Mouse (Mus musculus) cerebellum, adult 11 months (tissue): ENCODE data around the gene Smarca4.

Source experiments
- DNase-seq: peaks from one replicate; pipeline ENCODE4 v3.0.0; 2022

Gene Smarca4

DNA sequence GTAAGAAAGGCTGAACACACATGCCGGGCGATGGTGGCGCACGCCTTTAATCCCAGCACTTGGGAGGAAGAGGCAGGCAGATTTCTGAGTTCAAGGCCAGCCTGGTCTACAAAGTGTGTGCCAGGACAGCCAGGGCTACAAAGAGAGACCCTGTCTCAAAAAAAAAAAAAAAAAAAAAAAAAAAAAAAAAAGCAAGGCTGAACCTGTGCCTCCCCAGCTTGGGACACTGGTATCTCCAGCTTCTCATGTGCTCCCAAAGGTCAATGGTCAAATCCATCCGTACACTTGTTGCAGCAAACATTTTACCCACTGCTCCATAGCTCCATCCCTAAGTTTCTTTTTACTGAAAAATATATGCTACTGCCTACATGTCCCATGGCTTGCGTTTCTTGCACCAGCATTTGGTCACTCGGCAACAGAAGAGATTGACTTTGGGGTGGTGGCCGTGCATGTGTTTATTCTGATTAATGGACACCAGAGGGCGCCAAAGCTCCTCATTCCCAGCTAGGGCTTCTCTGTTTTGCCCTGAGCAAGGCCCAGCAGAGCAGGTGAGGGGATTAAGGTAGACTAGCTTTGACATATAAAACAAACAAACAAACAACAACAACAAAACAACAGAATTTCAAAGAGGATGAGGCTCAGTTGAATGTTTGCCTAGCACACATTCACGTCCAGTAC, 14.1 kb upstream of the Smarca4 start:
- peak; percentile 71 for DNase-seq

DNA sequence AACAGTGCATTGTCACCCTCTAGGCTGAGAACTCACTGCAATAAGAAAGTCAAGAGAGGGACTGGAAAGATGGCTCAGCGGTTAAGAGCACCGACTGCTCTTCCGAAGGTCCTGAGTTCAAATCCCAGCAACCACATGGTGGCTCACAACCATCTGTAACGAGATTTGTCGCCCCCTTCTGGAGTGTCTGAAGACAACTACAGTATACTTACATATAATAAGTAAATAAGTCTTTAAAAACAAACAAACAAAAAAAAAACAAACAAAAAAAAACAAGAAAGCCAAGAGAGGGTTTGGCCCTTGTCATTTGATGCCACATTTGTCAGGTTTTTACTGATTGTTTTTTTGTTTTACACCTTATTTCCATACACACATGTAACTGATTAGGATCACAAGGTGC, 11.8 kb upstream of the Smarca4 start:
- DNase-seq = no peak

DNA sequence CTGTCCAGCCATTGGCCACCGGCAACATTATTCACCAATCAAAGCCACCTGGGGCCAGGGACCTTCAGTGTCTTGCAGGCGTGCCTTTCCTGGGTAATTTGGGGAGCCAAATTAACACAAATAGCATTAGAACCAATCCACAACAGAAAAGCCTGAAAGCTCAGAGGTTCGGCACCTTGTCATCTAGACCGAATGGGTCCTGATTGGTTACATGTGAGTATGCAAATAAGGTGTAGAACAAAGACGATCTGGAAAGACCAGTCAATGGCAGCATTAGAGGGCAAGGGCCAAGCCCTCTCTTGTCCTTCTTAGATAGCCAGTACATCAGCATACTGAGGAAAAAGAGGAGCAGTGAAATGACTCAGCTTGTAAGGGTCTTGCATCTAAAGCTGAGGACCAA, 10.1 kb upstream of the Smarca4 start:
- no peak for DNase-seq

DNA sequence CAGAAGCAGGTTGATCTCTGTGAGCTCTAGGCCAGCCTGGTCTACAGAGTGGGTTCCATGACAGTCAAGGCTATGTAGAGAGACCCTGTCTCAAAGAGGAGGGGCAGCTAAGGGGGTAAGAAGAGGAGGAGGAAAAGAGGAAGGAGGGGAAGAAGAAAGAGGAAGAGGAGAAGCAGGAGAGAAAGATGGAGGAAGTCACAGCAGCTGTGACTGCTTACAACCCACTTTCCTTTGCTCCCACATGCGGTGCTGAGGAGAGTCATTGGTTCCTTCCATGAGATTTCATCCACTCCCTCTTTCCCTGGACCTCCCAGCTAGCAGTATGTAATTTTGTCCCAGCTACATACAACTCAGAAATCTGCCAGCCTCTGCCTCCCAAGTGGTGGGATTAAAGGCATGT, 9.3 kb upstream of the Smarca4 start:
- no peak for DNase-seq

DNA sequence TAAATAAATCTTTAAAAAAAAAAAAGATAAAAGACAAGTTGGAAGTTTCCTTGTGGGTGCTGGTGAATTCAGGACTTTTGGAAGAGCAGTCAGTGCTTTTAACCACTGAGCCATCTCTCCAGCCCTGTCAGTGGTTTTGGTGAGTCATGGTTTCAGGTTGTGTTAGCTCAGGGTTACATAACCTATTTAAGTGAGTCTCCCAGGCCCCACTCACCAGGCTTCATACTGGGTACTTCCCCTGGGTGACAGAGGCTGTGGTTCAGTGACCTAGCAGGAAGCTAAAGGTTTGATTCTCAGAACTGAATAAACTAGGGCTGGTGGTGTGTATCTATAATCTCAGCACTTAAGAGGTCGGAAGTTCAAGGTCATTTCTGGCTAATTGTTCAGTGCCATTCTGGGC, 6.1 kb upstream of the Smarca4 start:
- no peak for DNase-seq

DNA sequence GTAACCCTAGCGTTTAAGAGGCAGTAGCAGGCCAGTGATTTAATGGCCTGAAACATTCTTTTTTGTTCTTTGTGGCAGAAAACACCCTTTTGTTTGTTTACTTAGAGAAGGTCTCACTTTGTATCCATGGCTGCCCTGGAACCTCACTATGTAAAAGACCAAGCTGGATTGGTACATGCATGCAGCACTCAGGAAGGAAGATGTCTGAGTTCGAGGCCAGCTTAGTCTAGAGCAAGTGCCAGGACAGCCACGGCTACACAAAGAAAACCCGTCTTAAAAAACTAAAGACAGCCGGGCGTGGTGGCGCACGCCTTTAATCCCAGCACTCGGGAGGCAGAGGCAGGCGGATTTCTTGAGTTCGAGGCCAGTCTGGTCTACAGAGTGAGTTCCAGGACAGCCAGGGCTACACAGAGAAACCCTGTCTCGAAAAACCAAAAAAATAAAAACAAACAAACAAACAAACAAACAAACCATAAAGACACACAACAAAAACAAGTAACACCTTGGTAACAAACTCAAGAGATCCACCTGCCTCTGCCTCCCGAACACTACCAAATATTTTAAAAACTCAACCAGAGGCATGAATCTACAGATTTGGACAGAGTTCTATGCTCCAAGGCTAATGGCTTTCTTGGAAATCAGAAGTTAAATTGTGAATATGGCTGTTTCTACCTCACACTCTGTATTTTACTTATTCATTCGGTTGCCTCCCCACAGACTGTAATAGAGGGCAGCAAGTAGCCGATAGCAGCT, 929 bp upstream of the Smarca4 start:
- DNase-seq = no peak

DNA sequence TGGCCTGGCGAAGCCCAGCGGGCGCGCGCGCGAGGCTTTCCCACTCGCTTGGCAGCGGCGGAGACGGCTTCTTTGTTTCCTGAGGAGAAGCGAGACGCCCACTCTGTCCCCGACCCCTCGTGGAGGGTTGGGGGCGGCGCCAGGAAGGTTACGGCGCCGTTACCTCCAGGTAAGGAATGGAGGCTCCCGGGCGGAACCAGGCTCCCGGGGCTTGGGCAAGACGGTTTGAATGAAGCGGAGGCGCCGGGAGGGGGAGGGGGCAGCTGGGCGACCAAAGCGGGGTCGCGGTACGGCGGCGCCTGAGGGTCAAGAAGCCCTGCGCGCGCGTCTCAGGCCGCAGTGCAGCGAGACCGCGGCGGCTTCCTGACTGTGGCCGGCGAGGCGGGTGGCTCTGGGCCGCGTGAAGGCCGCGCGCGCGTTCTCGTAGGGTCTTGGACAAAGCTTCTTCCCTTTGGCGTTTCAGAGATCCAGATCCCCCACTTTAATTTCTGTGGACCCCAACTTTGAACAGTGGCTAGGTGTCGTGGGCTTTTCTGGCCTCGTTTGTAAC, 338 bp downstream of the Smarca4 start:
- peak; percentile 85 for DNase-seq

DNA sequence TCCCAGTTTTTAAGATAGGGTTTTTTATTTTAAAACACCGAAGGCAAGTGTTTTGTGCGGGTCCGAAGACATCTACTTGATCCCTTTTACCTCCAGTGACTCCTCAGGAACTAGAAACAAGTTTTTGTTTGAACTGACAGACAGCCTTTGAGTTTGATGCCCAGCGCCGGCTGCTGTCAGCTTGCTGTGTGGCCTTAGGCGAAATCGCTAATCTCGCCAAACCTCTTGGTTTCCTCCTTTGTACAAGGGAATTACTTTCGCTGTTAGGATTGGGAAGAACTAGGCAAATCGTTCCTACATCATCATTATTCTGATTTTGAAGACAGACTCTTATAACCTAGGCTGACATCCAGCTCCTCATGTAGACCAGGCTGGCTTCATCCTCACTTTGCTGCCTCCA, 1.1 kb downstream of the Smarca4 start:
- no peak for DNase-seq

DNA sequence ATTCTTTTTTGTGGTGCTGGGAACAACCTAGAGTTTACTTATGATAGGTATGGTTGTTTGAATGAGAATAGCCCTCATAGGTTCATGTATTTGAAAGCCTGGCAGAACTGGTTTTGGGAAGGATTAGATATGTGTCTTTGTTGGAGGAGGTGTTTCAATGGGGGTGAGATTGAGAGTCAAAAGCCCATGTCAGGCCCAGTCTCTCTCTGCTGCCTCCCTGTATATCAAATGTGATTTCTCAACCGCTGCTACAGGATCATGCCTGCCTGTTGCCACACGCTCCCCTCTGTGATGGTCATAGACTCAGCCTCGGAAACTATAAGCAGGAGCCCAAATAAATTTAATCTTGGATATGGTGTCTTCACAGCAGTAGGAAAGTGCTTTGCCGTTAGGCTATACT, 4.3 kb downstream of the Smarca4 start:
- DNase-seq = no peak

DNA sequence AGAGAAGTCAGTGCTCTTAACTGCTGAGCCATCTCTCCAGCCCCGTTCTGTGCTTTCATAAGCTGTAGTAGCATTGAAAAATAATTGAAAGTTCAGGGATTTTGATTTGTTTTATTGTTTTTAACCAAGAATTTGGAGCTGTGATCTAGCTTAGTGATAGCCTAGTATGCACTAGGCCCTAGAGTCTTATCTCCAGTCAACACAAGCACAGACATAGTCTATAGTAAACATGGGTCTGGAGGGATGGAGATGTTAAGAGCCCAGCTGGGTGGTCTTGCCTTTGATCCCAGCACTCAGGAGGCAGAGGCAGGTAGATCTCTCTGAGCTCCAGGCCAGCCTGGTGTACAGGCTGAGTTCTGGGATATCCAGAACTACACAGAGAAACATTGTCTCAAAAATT, 6.7 kb downstream of the Smarca4 start:
- no peak for DNase-seq

DNA sequence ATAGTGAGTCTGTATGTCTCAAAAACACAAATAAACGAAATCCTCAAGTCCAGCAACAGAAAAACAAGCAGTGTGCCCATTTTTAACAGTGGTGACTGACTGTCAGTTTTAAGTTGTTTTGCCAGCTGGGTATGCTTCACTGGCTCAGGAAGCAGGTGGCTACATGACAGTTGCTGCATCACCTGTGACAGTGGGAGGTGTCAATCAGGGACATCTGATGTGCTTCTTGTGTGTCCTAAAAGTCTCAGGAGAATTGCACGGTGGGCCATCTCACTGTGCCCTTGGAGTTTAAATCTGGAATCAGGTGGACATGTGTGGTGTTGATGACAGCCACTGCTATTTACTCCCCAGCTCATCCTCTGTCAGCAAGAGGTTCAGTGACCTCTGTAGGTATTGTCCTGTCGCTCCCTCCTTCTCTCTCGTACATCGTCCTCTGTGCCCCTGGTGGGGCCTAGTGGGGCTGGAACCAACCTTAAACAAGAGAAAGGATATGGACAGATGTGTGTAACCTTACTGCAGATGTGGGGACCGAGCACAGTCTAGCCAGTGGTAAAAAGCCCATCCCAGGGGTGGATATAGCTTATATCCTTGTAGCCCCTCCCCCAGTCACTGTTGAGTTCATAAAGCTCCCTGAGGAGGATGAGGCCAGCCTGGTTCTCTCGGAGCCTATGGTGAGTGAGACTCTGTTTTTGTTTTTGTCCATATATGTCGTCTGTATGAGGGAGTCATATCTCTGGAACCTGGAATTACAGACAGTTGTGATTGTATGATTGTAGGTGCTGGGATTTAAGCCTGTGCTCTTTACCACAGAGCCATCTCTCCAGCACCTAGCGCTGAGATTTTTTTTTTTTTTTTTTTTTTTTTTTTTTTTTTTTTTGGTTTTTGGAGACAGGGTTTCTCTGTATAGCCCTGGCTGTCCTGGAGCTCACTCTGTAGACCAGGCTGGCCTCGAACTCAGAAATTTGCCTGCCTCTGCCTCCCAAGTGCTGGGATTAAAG, 9.7 kb downstream of the Smarca4 start:
- DNase-seq = no peak

DNA sequence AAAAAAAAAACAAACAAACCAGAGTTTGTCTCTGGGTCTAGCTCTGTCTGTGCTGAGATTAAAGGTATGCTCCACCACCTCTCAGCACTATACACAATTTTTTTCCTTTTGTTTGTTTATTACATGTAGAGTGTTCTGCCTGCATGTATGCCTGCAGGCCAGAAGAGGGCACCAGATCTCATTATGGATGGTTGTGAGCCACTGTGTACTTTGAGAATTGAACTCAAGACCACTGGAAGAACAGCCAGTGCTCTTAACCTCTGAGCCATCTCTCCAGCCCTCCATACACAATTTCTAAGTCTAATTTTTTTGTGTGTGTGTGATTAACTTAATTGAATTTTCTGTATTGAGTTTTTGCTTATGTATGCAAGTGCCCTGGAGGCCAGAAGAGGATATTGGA, 10.6 kb downstream of the Smarca4 start:
- no peak for DNase-seq

DNA sequence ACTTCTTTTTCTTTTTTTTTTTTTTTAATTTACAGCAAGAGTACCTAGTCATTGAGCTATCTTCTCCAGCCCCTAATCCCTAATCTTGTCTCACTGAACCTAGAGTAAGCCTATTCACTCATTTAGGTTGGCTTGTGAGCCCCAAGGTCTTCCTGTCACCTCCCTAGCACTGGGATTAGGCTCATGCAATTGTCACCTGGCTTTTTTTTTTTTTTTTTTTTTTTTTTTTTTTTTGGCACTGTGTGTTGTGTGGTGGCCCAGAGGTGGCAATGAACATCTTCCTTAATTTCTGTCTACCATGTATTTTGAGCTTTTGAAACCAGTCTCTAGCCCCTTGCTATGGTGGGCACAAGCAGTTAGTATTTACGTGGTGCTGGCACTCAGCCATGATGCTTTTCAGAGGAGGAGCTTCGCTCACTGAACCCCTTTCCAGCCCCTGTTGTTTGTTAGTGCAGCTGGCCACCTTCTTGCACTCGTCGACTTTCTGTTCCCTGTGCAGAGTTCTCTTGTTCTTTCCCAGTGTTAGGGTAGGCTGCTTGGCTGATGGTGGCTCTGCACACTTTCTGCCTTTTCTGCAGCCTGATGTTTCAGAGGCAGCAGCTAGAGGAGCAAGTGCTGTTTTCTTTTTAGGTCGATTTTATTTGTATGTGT, 11.3 kb downstream of the Smarca4 start:
- DNase-seq = no peak

DNA sequence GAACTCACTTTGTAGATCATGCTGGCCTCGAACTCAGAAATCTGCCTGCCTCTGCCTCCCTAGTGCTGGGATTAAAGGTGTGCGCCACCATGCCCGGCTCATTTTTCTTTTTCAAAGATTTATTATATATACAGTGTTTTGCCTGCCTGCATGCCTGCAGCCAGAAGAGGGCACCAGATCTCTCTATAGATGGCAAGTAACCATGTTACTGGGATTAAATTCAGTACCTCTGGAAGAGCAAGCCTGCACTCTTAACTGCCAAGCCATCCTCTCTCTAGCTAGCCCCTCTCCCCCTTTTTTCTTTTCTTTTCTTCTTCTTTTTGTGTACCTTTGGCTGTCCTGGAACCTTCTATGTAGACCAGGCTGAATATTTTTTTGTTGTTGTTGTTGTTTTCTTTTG, 14.7 kb downstream of the Smarca4 start:
- DNase-seq = no peak

DNA sequence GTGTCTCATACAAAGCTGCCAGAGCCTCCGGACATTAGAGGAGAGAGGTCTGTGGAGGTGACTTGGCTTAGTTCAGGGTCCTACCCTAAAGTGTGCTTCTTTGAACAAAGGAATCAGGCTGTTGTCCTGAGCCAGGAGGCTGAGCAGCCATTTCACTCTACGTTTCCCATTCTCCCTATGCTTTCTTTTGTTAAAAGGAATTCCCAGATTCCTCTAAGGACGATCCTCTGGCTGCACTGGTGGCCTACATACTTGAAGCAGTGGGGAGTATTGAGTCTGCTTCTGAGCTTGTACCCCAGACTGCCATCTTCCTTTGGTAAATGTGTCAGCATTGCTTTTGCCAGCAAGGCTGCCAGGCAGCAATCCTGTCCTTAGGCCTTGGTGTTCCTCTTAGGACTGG, 17.1 kb downstream of the Smarca4 start:
- DNase-seq = no peak

DNA sequence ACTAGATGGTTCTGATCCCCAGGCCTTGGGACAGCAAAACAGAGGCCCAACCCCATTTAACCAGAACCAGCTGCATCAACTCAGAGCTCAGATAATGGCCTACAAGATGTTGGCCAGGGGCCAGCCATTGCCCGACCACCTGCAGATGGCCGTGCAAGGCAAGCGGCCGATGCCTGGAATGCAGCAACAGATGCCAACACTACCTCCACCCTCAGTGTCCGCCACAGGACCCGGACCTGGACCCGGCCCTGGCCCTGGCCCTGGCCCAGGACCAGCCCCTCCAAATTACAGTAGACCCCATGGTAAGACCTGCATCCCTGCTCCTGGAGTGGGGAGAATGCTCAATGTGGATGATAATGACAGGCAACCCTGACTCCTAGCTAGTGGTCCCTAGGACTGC, 19.7 kb downstream of the Smarca4 start:
- no peak for DNase-seq

DNA sequence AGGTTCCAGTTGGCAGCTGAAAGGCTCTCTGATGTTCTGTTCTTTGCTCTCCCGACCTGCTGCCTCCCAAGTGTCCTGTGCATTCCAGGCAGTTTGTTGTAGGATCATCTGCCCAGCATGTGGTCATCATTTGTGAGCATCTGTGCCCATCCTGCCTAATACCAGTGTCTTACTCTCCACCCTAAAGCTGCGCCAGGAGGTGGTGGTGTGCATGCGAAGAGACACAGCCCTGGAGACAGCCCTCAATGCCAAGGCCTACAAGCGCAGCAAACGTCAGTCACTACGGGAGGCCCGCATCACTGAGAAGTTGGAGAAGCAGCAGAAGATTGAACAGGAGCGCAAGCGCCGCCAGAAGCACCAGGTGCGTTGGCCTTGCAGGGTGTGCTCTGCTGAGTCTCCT, 23.1 kb downstream of the Smarca4 start:
- no peak for DNase-seq

DNA sequence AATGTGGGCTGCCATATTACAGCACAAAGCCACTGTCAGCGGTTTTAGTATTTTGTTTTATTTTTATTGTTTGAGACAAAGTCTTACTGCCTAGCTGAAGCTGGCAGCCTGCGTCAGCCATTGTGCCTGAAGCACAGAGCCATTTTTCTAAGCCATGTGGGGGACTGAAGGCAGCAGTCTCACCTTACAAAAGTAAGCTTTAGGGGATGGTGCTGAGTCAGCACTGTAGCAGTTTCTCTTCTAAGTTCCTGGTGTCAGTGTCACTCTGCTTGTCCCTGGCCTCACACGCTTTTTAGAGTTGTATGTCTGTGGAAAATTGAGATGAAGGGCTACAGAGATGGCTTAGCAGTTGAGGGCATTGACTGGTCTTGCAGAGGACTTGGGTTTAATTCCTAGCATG, 30.4 kb downstream of the Smarca4 start:
- no peak for DNase-seq

DNA sequence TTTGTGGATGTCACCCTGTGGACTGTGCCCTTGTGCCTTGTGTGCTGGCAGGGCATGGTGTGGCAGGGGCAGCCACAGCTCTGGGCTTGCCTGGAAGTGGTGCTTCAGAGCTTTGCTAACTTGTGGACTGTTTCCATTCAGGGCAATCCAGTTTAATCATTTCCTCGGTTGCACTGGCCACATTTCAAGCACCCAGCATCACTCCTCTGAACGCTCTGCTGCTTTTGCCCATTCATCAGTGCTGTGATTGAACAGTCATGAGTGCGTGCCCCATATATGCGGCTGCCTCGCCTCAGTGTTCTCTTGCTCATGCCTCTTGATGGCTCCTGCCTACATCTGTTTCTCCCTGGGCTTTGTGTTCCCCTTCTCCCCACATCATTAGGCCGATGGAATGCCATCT, 31.8 kb downstream of the Smarca4 start:
- DNase-seq = no peak

DNA sequence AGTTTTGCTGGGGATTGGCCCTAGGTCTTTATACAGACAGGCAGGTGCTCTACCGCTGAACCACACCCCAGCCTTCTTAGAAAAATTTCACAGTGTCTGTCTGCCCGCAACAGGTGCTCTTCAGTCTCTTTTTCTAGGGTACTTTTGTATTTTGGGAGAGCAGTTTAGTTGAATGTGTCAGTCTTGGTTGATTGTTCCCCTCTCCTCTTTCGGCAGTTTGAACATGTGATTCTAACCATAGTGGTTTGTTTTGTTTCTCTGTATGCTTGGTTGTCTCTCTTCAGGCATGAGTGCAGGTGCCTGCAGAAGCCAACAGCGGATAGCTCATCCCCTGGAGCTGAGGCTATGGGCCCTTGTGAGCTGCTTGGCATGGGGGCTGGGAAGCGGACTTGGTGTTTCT, 36.3 kb downstream of the Smarca4 start:
- no peak for DNase-seq

DNA sequence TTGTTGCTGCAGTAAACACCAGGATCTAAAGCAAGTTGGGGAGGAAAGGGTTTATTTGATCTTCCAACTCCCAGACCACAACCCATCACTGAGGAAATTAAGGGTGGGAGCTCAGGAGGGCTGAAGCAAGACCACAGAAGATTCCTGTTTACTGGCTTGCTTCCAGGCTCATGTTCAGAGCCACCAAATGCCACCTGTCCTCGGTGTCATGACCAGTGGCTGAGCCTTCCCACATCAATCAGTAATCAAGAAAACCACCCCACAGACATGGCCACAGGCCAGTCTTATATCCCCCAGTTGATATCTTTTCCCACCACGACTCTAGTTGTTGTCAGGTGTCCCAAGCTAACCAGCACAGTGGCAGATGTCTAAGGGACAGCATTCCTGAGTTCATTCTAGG, 37.3 kb downstream of the Smarca4 start:
- DNase-seq = no peak

DNA sequence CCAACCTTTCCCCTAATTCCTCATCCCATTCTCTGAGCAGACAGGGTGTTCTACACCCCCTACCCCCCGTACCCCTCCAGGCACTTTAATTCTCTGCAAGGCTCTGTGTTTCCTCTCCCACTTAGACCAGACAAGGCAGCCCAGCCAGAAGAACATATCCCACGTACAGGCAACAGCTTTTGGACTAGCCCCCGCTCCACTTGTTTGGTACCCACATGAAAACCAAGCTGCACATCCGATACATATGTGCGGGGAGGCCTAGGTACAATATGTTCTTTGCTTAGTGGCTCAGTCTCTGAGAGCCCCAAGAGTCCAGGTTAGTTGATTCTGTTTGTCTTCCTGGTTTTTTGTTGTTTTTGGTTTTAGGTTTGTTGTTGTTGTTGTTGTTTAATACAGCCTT, 46.1 kb downstream of the Smarca4 start:
- no peak for DNase-seq

DNA sequence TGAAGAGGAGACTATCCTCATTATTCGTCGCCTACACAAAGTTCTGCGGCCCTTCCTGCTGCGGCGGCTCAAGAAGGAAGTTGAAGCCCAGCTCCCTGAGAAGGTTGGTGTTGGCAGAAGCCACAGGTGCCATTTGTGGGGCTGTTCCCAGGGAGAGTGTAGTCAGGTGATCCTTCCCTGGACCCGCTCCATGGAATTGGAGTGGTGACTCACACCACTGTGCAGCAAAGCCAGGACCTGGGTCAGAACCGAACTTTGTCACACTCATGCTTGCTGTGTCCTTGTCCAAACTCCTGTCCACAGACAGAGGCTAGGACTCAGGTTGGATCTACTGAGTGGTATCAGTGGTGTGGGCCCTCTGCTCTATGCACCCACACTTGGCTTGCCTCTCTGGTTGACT, 53.0 kb downstream of the Smarca4 start:
- DNase-seq = no peak
